Mouse (Mus musculus): ENCODE data around the gene Cox19.

DNA sequence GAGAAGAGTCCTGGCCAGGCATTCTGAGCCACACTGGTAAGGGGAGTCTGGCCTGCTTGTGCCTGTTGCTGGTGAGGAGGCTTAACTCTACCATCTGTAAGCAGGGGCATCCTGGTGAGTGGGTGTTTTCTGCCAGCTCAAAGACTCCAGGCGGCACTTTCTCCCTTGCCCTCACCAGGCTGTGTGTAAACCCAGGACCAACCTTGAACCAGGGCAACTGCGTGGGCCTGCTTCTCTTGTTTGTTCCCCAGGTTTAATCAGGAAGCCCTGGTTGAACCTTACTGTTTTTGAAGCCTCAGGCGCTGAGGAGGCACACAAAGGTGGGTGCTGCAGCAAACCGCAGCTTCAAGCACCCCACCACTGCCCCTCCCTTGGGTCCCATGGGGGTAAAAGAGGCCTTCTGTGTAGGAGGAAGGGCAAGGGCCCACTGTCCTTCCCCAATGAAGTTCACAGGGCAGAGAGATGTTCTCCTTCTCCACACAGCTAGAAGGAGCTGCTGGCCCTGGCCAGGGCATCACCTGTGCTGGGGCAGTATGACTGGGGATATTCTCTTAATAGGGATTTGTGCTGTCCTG, 16.8 kb upstream of the Cox19 start:
- TF ChIP-seq GATA1 (IDR thresholded peaks at IDR 0.05; ENCODE audit: low read length), result no peak
- TF ChIP-seq TAL1 (IDR thresholded peaks at IDR 0.05; ENCODE audit: low read length), result no peak
